Mouse (Mus musculus) erythroblast, embryonic 14.5 days (primary cell): ENCODE measurements around the gene Usp5.

Source experiments
- GATA1 ChIP-seq: IDR thresholded peaks from 2 replicates; pipeline ENCODE4 v1.6.1; 2012; ENCODE audit warnings: low read length, inconsistent platforms, mixed read lengths
- TAL1 ChIP-seq: IDR thresholded peaks from 3 replicates; pipeline ENCODE4 v1.6.1; 2012; ENCODE audit warnings: low read length, inconsistent platforms, mixed read lengths

GRCm38 (mm10) chr6:124850535-124850934, 21.3 kb upstream of the Usp5 start:
- TF ChIP-seq TAL1 (no peak), GATA1 (no peak)
